Comparison of ENCODE assay signal across 16 mouse cellular contexts in genomic region chr19:53260828-53261227, GRCm38 (mm10).
"Had no signal": no experiment of that assay in that cellular context is flagged by ENCODE, and none has a peak within 500 bp of the region (broad histone marks: within the 10 kb centered on the region; RNA-seq: fewer than 3 reads in every experiment).

No protein-coding gene starts in this region.

- DNase-seq: lung, embryonic 14.5 days; midbrain, embryonic 14.5 days; retina, postnatal 1 day; right cerebral cortex, adult 18-20 months; right cerebral cortex, postnatal 25 days; right cerebral cortex, postnatal 4 days; spleen, adult 18-20 months; thymus, adult 18-20 months; thymus, postnatal 14 days; thymus, postnatal 36 days had no signal

- H3K36me3 ChIP-seq: midbrain, embryonic 10.5 days; midbrain, embryonic 12.5 days; neural tube, embryonic 13.5 days; neural tube, embryonic 15.5 days had no signal

- H3K4me2 ChIP-seq: lung, embryonic 14.5 days; midbrain, embryonic 12.5 days; neural tube, embryonic 13.5 days; neural tube, embryonic 15.5 days had no signal

- H3K4me3 ChIP-seq: midbrain, embryonic 10.5 days; midbrain, embryonic 12.5 days; myocyte; neural tube, embryonic 13.5 days; neural tube, embryonic 15.5 days had no signal

- H3K9ac ChIP-seq: lung, embryonic 14.5 days; midbrain, embryonic 12.5 days; neural tube, embryonic 13.5 days; neural tube, embryonic 15.5 days had no signal

- H3K27ac ChIP-seq: midbrain, embryonic 10.5 days; midbrain, embryonic 12.5 days; neural tube, embryonic 13.5 days; neural tube, embryonic 15.5 days had no signal

- H3K27me3 ChIP-seq: midbrain, embryonic 12.5 days; neural tube, embryonic 13.5 days; neural tube, embryonic 15.5 days had no signal

- ATAC-seq: midbrain, embryonic 16.5 days had no signal

- H3K9me3 ChIP-seq: neural tube, embryonic 13.5 days; neural tube, embryonic 15.5 days had no signal
